Mouse (Mus musculus): Measurements from ENCODE around the gene Obscn.

DNA sequence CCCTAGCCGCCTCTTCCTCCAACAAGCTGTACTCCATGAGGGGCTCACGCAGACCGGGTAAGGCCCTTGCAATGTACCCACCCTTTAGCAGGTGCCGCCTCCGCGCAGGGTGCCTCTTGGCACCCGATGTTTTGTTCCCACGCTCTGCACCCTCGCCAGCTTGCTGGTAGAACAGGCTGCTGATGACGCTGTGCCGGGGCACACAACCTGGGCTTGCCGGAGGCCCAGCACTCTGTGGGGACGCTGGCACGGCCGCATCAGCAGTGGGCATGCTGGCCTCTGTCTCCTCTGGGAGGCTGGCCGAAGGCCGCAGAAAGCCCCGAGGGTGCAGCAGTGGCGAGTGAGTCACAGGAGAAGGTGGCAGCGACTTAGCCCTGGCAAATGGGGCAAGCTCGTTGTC, 135.6 kb downstream of the Obscn start:
- no peak for TF ChIP-seq POLR2A (IDR thresholded peaks at IDR 0.05; ENCODE audit: low read depth, low read length)
- TF ChIP-seq CTCF (conservative IDR thresholded peaks at IDR 0.05; ENCODE audit: insufficient read depth, insufficient read length, low read depth, low read length), result no peak
